15 mouse cellular contexts compared by ENCODE assay signal in the genomic region with DNA sequence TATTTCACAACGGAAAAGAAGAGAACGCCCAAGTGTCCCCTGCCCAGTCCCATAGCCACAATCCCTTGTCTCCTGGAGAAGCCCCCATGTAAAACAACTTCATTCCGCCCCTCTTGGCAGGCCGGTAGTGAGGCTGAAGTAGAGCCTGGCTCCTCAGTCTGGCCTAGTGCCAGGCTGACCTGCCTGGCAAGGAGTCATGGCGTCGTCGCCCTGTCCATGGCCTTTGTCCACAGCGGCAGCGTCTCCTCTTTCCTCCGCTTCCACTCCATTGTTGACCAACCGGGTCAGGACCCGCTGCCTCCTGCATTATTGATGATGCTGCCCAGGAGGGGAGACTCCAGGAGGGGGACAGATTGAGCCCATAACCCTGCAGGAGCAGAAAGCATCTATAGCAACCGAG. TPM values are rescaled to one million over a fixed set of nuclear protein-coding genes. Genes with fewer than 3 reads are reported as not detected.
DNase-seq lines count a peak whose midpoint lies in the region; ATAC-seq lines count a peak whose summit lies in the region.
"Had no signal": no experiment of that assay in that cellular context is flagged by ENCODE, and none has a peak within 500 bp of the region (broad histone marks: within the 10 kb centered on the region; RNA-seq: fewer than 3 reads in every experiment).

No protein-coding gene starts in this region.

- H3K4me3 ChIP-seq in hindbrain, embryonic 10.5 days: peak overlapping the region; percentile 50
- no peak overlapping the region for H3K4me3 ChIP-seq in hindbrain, embryonic 14.5 days (replicated peaks; ENCODE audit: low read length)
- peak overlapping the region; percentile 51 for H3K4me3 ChIP-seq in midbrain, embryonic 10.5 days
- H3K4me3 ChIP-seq in midbrain, embryonic 16.5 days (ENCODE audit: low read depth, low read length): no peak overlapping the region
- 0 out of 2 replicates have a peak overlapping the region, but pooled peaks have one; percentile 10 for H3K4me3 ChIP-seq in limb, embryonic 11.5 days (ENCODE audit: low read depth, low read length)
- H3K4me3 ChIP-seq: layer of hippocampus, adult 2 months; megakaryocyte, embryonic 14.5 days had no signal

- peak; percentile 25 for DNase-seq in adrenal gland, postnatal 10 days
- no peak for DNase-seq in adrenal gland, postnatal 4 days (ENCODE audit: low spot score in 2 of 2)
- DNase-seq in hindbrain, embryonic 10.5 days (ENCODE audit: low spot score): no peak
- DNase-seq in hindbrain, embryonic 14.5 days (ENCODE audit: low spot score): no peak
- DNase-seq in midbrain, embryonic 10.5 days (ENCODE audit: low spot score): peak; percentile 26
- DNase-seq in limb, embryonic 11.5 days (ENCODE audit: low spot score): no peak
- DNase-seq in spleen, postnatal 4 days (ENCODE audit: low spot score in 2 of 2): no peak
- DNase-seq: adrenal gland, postnatal 25 days; forebrain, postnatal 0 days; gastrocnemius, postnatal 25 days had no signal

- ATAC-seq in hindbrain, embryonic 14.5 days (ENCODE audit: low FRiP score): no peak
- no peak for ATAC-seq in midbrain, embryonic 16.5 days
- no peak for ATAC-seq in limb, embryonic 11.5 days (ENCODE audit: insufficient number of reproducible peaks, low FRiP score, low TSS enrichment, low read depth)
- ATAC-seq: forebrain, postnatal 0 days had no signal

- H3K9ac ChIP-seq in hindbrain, embryonic 14.5 days: no peak overlapping the region
- no peak overlapping the region for H3K9ac ChIP-seq in midbrain, embryonic 16.5 days (ENCODE audit: low read depth, low read length)
- no peak overlapping the region for H3K9ac ChIP-seq in limb, embryonic 11.5 days (ENCODE audit: low read length)
- H3K9ac ChIP-seq: forebrain, postnatal 0 days; lung, embryonic 15.5 days had no signal

- H3K36me3 ChIP-seq in hindbrain, embryonic 10.5 days: 0 out of 2 replicates have a peak, but pooled peaks cover 10% of the 10 kb centered on the region
- H3K36me3 ChIP-seq in hindbrain, embryonic 14.5 days (replicated peaks; ENCODE audit: control insufficient read depth, insufficient read depth): no peaks in the 10 kb centered on the region
- H3K36me3 ChIP-seq in midbrain, embryonic 10.5 days: no peaks in the 10 kb centered on the region
- no peaks in the 10 kb centered on the region for H3K36me3 ChIP-seq in midbrain, embryonic 16.5 days (ENCODE audit: control insufficient read depth, insufficient read depth, low read length)
- H3K36me3 ChIP-seq in limb, embryonic 11.5 days (ENCODE audit: control insufficient read depth, insufficient read depth, low read length): no peaks in the 10 kb centered on the region
- H3K36me3 ChIP-seq: hindbrain, embryonic 13.5 days had no signal

- H3K4me1 ChIP-seq in hindbrain, embryonic 10.5 days (replicated peaks): peaks cover 26% of the 10 kb centered on the region
- 0 out of 2 replicates have a peak, but pooled peaks cover 9% of the 10 kb centered on the region for H3K4me1 ChIP-seq in hindbrain, embryonic 14.5 days (replicated peaks; ENCODE audit: control insufficient read depth, insufficient read depth, low read length)
- H3K4me1 ChIP-seq in midbrain, embryonic 10.5 days: peaks cover 26% of the 10 kb centered on the region
- H3K4me1 ChIP-seq in midbrain, embryonic 16.5 days (ENCODE audit: control insufficient read depth, insufficient read depth, low read length): peaks cover 4% of the 10 kb centered on the region; the same call in 1 of the 2 replicates
- 0 out of 2 replicates have a peak, but pooled peaks cover 2% of the 10 kb centered on the region for H3K4me1 ChIP-seq in limb, embryonic 11.5 days (ENCODE audit: control insufficient read depth, insufficient read depth, low read length)

- H3K27ac ChIP-seq in hindbrain, embryonic 10.5 days: peak overlapping the region; percentile 57; the same call in 1 of the 2 replicates
- H3K27ac ChIP-seq in hindbrain, embryonic 14.5 days: no peak overlapping the region
- H3K27ac ChIP-seq in midbrain, embryonic 10.5 days (replicated peaks): 0 out of 2 replicates have a peak overlapping the region, but pooled peaks have one; percentile 24
- H3K27ac ChIP-seq in midbrain, embryonic 16.5 days (ENCODE audit: low read length): no peak overlapping the region
- H3K27ac ChIP-seq in limb, embryonic 11.5 days (replicated peaks; ENCODE audit: low read depth, low read length): no peak overlapping the region
- H3K27ac ChIP-seq: hindbrain, embryonic 13.5 days; layer of hippocampus, adult 2 months; lung, embryonic 15.5 days had no signal

- peaks cover 73% of the 10 kb centered on the region for H3K27me3 ChIP-seq in hindbrain, embryonic 10.5 days (ENCODE audit: insufficient read depth, poor library complexity, severe bottlenecking)
- peaks cover 46% of the 10 kb centered on the region for H3K27me3 ChIP-seq in hindbrain, embryonic 14.5 days (ENCODE audit: control insufficient read depth, insufficient read depth, low read length)
- H3K27me3 ChIP-seq in midbrain, embryonic 10.5 days (ENCODE audit: low read depth, poor library complexity, severe bottlenecking): peaks cover 81% of the 10 kb centered on the region
- H3K27me3 ChIP-seq in midbrain, embryonic 16.5 days (ENCODE audit: control insufficient read depth, insufficient read depth, low read depth, low read length): peaks cover 40% of the 10 kb centered on the region
- peaks cover 47% of the 10 kb centered on the region for H3K27me3 ChIP-seq in limb, embryonic 11.5 days (ENCODE audit: control insufficient read depth, insufficient read depth, low read length)

- H3K4me2 ChIP-seq in hindbrain, embryonic 14.5 days (replicated peaks): no peak overlapping the region
- no peak overlapping the region for H3K4me2 ChIP-seq in midbrain, embryonic 16.5 days (ENCODE audit: low read length)
- no peak overlapping the region for H3K4me2 ChIP-seq in limb, embryonic 11.5 days (ENCODE audit: low read depth, severe bottlenecking)
- H3K4me2 ChIP-seq: hindbrain, embryonic 13.5 days had no signal

- H3K9me3 ChIP-seq in hindbrain, embryonic 10.5 days: no peaks in the 10 kb centered on the region
- H3K9me3 ChIP-seq in hindbrain, embryonic 14.5 days (ENCODE audit: control insufficient read depth, low read length): no peaks in the 10 kb centered on the region
- no peaks in the 10 kb centered on the region for H3K9me3 ChIP-seq in midbrain, embryonic 10.5 days (replicated peaks)
- no peaks in the 10 kb centered on the region for H3K9me3 ChIP-seq in midbrain, embryonic 16.5 days (replicated peaks; ENCODE audit: control insufficient read depth, low read length, poor library complexity, severe bottlenecking)
- H3K9me3 ChIP-seq in limb, embryonic 11.5 days (ENCODE audit: control insufficient read depth, low read length): no peaks in the 10 kb centered on the region
- H3K9me3 ChIP-seq: hindbrain, embryonic 13.5 days had no signal

- 41% methylated on average over 13 of the region's 13 CpGs for WGBS in hindbrain, embryonic 10.5 days
- WGBS in hindbrain, embryonic 14.5 days: 39% methylated on average over 13 of the region's 13 CpGs
- WGBS in midbrain, embryonic 10.5 days: 54% methylated on average over 13 of the region's 13 CpGs
- WGBS in midbrain, embryonic 16.5 days: 44% methylated on average over 13 of the region's 13 CpGs
- 60% methylated on average over 13 of the region's 13 CpGs for WGBS in limb, embryonic 11.5 days

RNA-seq across cellular contexts. Expression of gene Myo15b, which starts 0.3 kb away (rescaled TPM):
- 1 to 10 TPM in 1 of 2 experiments, under 1 TPM in 1; 0.91 to 1.2 TPM for total RNA-seq in adrenal gland, postnatal 10 days (2021)
- total RNA-seq in adrenal gland, postnatal 4 days (2021): 1 to 10 TPM; 1.1 to 6.8 TPM
- 0.19 and 0.21 TPM in 2 replicates for polyA plus RNA-seq in hindbrain, embryonic 10.5 days (2016; fragmentation: Nextera tagmentation; extraction: Ambion mirVana)
- polyA plus RNA-seq in hindbrain, embryonic 14.5 days (2014; fragmentation: Nextera tagmentation; extraction: Ambion mirVana): 0.13 TPM in 1 of 2 replicates, not detected in the other
- 0.12 and 0.21 TPM in 2 replicates for polyA plus RNA-seq in midbrain, embryonic 10.5 days (2016; fragmentation: Nextera tagmentation; extraction: Ambion mirVana)
- polyA plus RNA-seq in midbrain, embryonic 16.5 days (2015; fragmentation: Nextera tagmentation; extraction: Ambion mirVana): 0.09 TPM in 1 of 2 replicates, not detected in the other
- polyA plus RNA-seq in limb, embryonic 11.5 days (2014; fragmentation: Nextera tagmentation; extraction: Ambion mirVana): 0.11 TPM in 1 of 2 replicates, not detected in the other
- total RNA-seq: forebrain, postnatal 0 days; gastrocnemius, postnatal 25 days had no signal
- polyA plus RNA-seq: hindbrain, embryonic 13.5 days had no signal

RNA-seq across cellular contexts. Expression of gene Llgl2, which starts 34.1 kb away (rescaled TPM):
- total RNA-seq in adrenal gland, postnatal 10 days (2021): 10 to 100 TPM; 12.7 to 14.0 TPM
- 10 to 100 TPM; 15.8 to 25.6 TPM for total RNA-seq in adrenal gland, postnatal 4 days (2021)
- polyA plus RNA-seq in hindbrain, embryonic 10.5 days (2016; fragmentation: Nextera tagmentation; extraction: Ambion mirVana): 10.4 and 11.9 TPM in 2 replicates
- 1.3 and 2.4 TPM in 2 replicates for polyA plus RNA-seq in hindbrain, embryonic 14.5 days (2014; fragmentation: Nextera tagmentation; extraction: Ambion mirVana)
- polyA plus RNA-seq in midbrain, embryonic 10.5 days (2016; fragmentation: Nextera tagmentation; extraction: Ambion mirVana): 5.5 and 5.9 TPM in 2 replicates
- 0.82 and 1.0 TPM in 2 replicates for polyA plus RNA-seq in midbrain, embryonic 16.5 days (2015; fragmentation: Nextera tagmentation; extraction: Ambion mirVana)
- 6.2 and 8.5 TPM in 2 replicates for polyA plus RNA-seq in limb, embryonic 11.5 days (2014; fragmentation: Nextera tagmentation; extraction: Ambion mirVana)

RNA-seq across cellular contexts. Expression of gene Smim5, which starts 41.8 kb away (rescaled TPM):
- 1 to 10 TPM; 1.5 to 2.6 TPM for total RNA-seq in adrenal gland, postnatal 10 days (2021)
- total RNA-seq in adrenal gland, postnatal 4 days (2021): 1 to 10 TPM; 2.1 to 2.3 TPM
- polyA plus RNA-seq in hindbrain, embryonic 10.5 days (2016; fragmentation: Nextera tagmentation; extraction: Ambion mirVana): 1.4 and 4.2 TPM in 2 replicates
- polyA plus RNA-seq in hindbrain, embryonic 14.5 days (2014; fragmentation: Nextera tagmentation; extraction: Ambion mirVana): 2.9 and 4.6 TPM in 2 replicates
- 1.0 and 1.6 TPM in 2 replicates for polyA plus RNA-seq in midbrain, embryonic 10.5 days (2016; fragmentation: Nextera tagmentation; extraction: Ambion mirVana)
- 1.4 and 1.5 TPM in 2 replicates for polyA plus RNA-seq in midbrain, embryonic 16.5 days (2015; fragmentation: Nextera tagmentation; extraction: Ambion mirVana)
- 1.3 and 2.0 TPM in 2 replicates for polyA plus RNA-seq in limb, embryonic 11.5 days (2014; fragmentation: Nextera tagmentation; extraction: Ambion mirVana)

RNA-seq across cellular contexts. Expression of gene Tsen54, which starts 43.4 kb away (rescaled TPM):
- total RNA-seq in adrenal gland, postnatal 10 days (2021): 10 to 100 TPM; 13.8 to 19.4 TPM
- 10 to 100 TPM; 25.4 to 26.3 TPM for total RNA-seq in adrenal gland, postnatal 4 days (2021)
- polyA plus RNA-seq in hindbrain, embryonic 10.5 days (2016; fragmentation: Nextera tagmentation; extraction: Ambion mirVana): 38.1 and 41.5 TPM in 2 replicates
- polyA plus RNA-seq in hindbrain, embryonic 14.5 days (2014; fragmentation: Nextera tagmentation; extraction: Ambion mirVana): 17.8 and 19.9 TPM in 2 replicates
- 35.3 and 39.7 TPM in 2 replicates for polyA plus RNA-seq in midbrain, embryonic 10.5 days (2016; fragmentation: Nextera tagmentation; extraction: Ambion mirVana)
- polyA plus RNA-seq in midbrain, embryonic 16.5 days (2015; fragmentation: Nextera tagmentation; extraction: Ambion mirVana): 23.7 and 24.2 TPM in 2 replicates
- polyA plus RNA-seq in limb, embryonic 11.5 days (2014; fragmentation: Nextera tagmentation; extraction: Ambion mirVana): 29.2 and 32.8 TPM in 2 replicates

RNA-seq across cellular contexts. Expression of gene Caskin2, which starts 44.5 kb away (rescaled TPM):
- 10 to 100 TPM; 43.3 to 47.0 TPM for total RNA-seq in adrenal gland, postnatal 10 days (2021)
- 10 to 100 TPM; 59.9 to 61.1 TPM for total RNA-seq in adrenal gland, postnatal 4 days (2021)
- polyA plus RNA-seq in hindbrain, embryonic 10.5 days (2016; fragmentation: Nextera tagmentation; extraction: Ambion mirVana): 19.0 and 21.5 TPM in 2 replicates
- 10.7 and 11.0 TPM in 2 replicates for polyA plus RNA-seq in hindbrain, embryonic 14.5 days (2014; fragmentation: Nextera tagmentation; extraction: Ambion mirVana)
- 17.5 and 18.6 TPM in 2 replicates for polyA plus RNA-seq in midbrain, embryonic 10.5 days (2016; fragmentation: Nextera tagmentation; extraction: Ambion mirVana)
- polyA plus RNA-seq in midbrain, embryonic 16.5 days (2015; fragmentation: Nextera tagmentation; extraction: Ambion mirVana): 7.6 and 8.9 TPM in 2 replicates
- polyA plus RNA-seq in limb, embryonic 11.5 days (2014; fragmentation: Nextera tagmentation; extraction: Ambion mirVana): 16.2 and 16.5 TPM in 2 replicates

Comparison
In these comparisons a context has a peak if more than half of its experiments do, and no peak if none do; other contexts are left out.
1. DNase-seq: peak in adrenal gland, postnatal 10 days (single experiment) and midbrain, embryonic 10.5 days (single experiment); none in adrenal gland, postnatal 4 days (0 of 2), hindbrain, embryonic 10.5 days (single experiment), hindbrain, embryonic 14.5 days (single experiment), limb, embryonic 11.5 days (single experiment) and spleen, postnatal 4 days (0 of 2).
2. H3K27ac ChIP-seq: peak in hindbrain, embryonic 10.5 days (single experiment) and midbrain, embryonic 10.5 days (single experiment); none in hindbrain, embryonic 14.5 days (single experiment), midbrain, embryonic 16.5 days (single experiment) and limb, embryonic 11.5 days (single experiment).
3. H3K4me3 ChIP-seq: peak in hindbrain, embryonic 10.5 days (single experiment), midbrain, embryonic 10.5 days (single experiment) and limb, embryonic 11.5 days (single experiment); none in hindbrain, embryonic 14.5 days (single experiment) and midbrain, embryonic 16.5 days (single experiment).